Mouse (Mus musculus) stomach, postnatal 0 days (tissue): Measurements from ENCODE around the gene Sacm1l.

Experiments
- CTCF ChIP-seq: IDR thresholded peaks from 2 replicates; pipeline ENCODE4 v1.5.1; 2016; ENCODE audit warnings: antibody characterized with exemption, low read depth, mild to moderate bottlenecking, moderate library complexity
- EP300 ChIP-seq: optimal IDR thresholded peaks from 2 replicates; pipeline ENCODE3; 2016; ENCODE audit warnings: antibody characterized with exemption

- TF ChIP-seq CTCF (no peak), EP300 (no peak)
Measured at GRCm38 (mm10) chr9:123528087-123528925, 1.3 kb upstream of the Sacm1l start.
